In the genomic region with DNA sequence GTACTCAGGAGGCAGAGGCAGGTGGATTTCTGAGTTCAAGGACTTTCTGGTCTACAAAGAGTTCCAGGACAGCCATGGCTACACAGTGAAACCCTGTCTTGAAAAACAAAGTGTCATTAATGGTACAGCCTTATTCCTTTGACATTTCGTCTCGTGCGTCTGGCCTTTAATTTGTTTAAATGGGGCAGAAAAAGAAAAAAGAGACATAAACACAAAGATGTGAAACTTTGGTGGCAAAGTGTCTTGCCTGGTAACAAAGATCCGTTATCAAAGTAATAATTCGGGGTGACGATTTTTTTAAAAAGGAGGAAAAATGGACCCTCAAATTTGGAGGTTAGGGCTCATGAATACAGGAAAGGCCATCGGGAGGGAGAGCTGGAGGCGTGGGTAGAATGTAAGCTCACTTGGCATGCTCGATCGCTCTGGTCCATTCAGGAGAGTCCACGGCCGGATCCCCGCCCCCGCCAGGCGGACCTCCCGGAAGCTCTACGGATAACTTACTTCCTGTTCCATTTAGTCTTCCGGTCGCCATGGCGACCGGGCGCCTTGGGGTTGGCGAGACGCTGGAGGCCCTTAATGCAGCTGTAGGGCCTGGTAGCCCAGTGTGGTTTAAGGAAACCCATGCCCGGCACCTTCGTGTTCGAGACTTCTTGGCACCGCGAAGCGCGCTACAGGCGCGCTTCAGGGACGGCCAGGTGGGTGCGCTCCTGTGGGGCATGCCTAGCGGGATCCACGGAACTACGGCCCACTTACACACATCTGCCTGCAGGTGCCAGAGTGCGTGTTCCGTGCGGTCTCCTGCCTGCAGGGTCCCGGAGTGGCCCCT, we compare ENCODE assay signal across 8 mouse cellular contexts. TPM values are rescaled to one million over a fixed set of nuclear protein-coding genes. Genes with fewer than 3 reads are reported as not detected.
DNase-seq lines count a peak whose midpoint lies in the region; ATAC-seq and TF ChIP-seq lines count a peak whose summit lies in the region.

A gene (plus strand): TSS at position 506 of the 826 bp plus-strand sequence.

- H3K4me3 ChIP-seq in cerebellum, adult 2 months (replicated peaks; ENCODE audit: insufficient read depth, low read depth, low read length) = peak within 1 kb of the TSS; percentile 66
- H3K4me3 ChIP-seq in forebrain, postnatal 0 days (ENCODE audit: low read depth, low read length) = peak within 1 kb of the TSS; percentile 55

- no peaks in the 10 kb centered on the region for H3K27me3 ChIP-seq in cerebellum, adult 2 months (ENCODE audit: control insufficient read depth, insufficient read depth, low read length)
- no peaks in the 10 kb centered on the region for H3K27me3 ChIP-seq in forebrain, postnatal 0 days (ENCODE audit: insufficient read depth, low read length)

- ATAC-seq in forebrain, postnatal 0 days = peak; percentile 62

- WGBS in cerebellum, adult 2 months = 5% methylated on average over 42 of the region's 42 CpGs
- WGBS in forebrain, postnatal 0 days = 5% methylated on average over 42 of the region's 42 CpGs

- peak within 1 kb of the TSS; percentile 58 for H3K9ac ChIP-seq in forebrain, postnatal 0 days

- TF ChIP-seq CTCF in cerebellum, adult 2 months (IDR thresholded peaks at IDR 0.05; ENCODE audit: borderline replicate concordance, insufficient read depth, low read depth, low read length) = no peak
- TF ChIP-seq CTCF in forebrain, postnatal 0 days (IDR thresholded peaks at IDR 0.05; ENCODE audit: low read depth) = no peak

- H3K4me2 ChIP-seq in forebrain, postnatal 0 days (ENCODE audit: low read depth) = peak within 1 kb of the TSS; percentile 95

- H3K36me3 ChIP-seq in forebrain, postnatal 0 days (ENCODE audit: insufficient read depth) = peaks cover 40% of the 10 kb centered on the region

- DNase-seq in MEL-GATA-1-ER (ENCODE audit: extremely low read depth, low read depth) = peak; percentile 95
- DNase-seq in cerebellum, adult 2 months = peak; percentile 88 to 94
- DNase-seq in forebrain, postnatal 0 days = peak; percentile 92
- peak; percentile 92 for DNase-seq in heart, postnatal 4 days
- DNase-seq in layer of hippocampus, adult 9-11 months = peak; percentile 96
- peak; percentile 95 for DNase-seq in lung, postnatal 10 days
- DNase-seq in ovary, postnatal 36 days (ENCODE audit: low spot score) = peak; percentile 89
- peak; percentile 84 for DNase-seq in thymus, postnatal 25 days

- TF ChIP-seq POLR2A in cerebellum, adult 2 months (IDR thresholded peaks at IDR 0.05; ENCODE audit: borderline replicate concordance, insufficient read depth, low read length) = peak; percentile 33; the same call in 1 of the 2 replicates

- no peaks in the 10 kb centered on the region for H3K9me3 ChIP-seq in forebrain, postnatal 0 days (ENCODE audit: low read length)

- H3K4me1 ChIP-seq in cerebellum, adult 2 months (ENCODE audit: control insufficient read depth, insufficient read depth, low read length) = peaks cover 8% of the 10 kb centered on the region
- H3K4me1 ChIP-seq in forebrain, postnatal 0 days (ENCODE audit: insufficient read depth) = peaks cover 19% of the 10 kb centered on the region

- H3K27ac ChIP-seq in cerebellum, adult 2 months (ENCODE audit: insufficient read depth, low read length) = no peak within 1 kb of the TSS
- H3K27ac ChIP-seq in forebrain, postnatal 0 days (ENCODE audit: low read depth, low read length) = peak within 1 kb of the TSS; percentile 72

RNA-seq across cellular contexts. Expression of the gene that starts here (rescaled TPM):
- 215 and 239 TPM in 2 replicates for polyA plus RNA-seq in cerebellum, adult 2 months (2012; rRNA removed)
- 99.6 and 115 TPM in 2 replicates for total RNA-seq in forebrain, postnatal 0 days (2014; rRNA removed)
- polyA plus RNA-seq in forebrain, postnatal 0 days (2015; fragmentation: Nextera tagmentation; extraction: Ambion mirVana) = 221 and 261 TPM in 2 replicates
- total RNA-seq in heart, postnatal 4 days (2021) = 10 to 100 TPM; 20.6 to 21.6 TPM
